Mouse (Mus musculus) urinary bladder, adult 18-20 months (tissue): ENCODE results near the gene Actl7a.

Experiments used
- DNase-seq, 2 experiments: peaks; one replicate each; pipeline ENCODE4 v3.0.0; 2022; ENCODE audit warnings: low spot score in 2 of 2, mixed read lengths in 2 of 2

The Actl7a gene

GRCm38 (mm10) chr4:56743363-56744195 lies at the start of gene Actl7a:
Actl7a (plus strand) TSS chr4:56743413.
- DNase-seq: no peak

GRCm38 (mm10) chr4:56696401-56696800 lies 46.8 kb upstream of the Actl7a start:
- no peak for DNase-seq

- DNase-seq: no peak
Observed at GRCm38 (mm10) chr4:56698671-56699070, 44.5 kb upstream of the Actl7a start.

GRCm38 (mm10) chr4:56702234-56702633 lies 41.0 kb upstream of the Actl7a start:
- no peak for DNase-seq

GRCm38 (mm10) chr4:56713155-56713554 lies 30.1 kb upstream of the Actl7a start:
- DNase-seq: no peak

GRCm38 (mm10) chr4:56716801-56717200 lies 26.4 kb upstream of the Actl7a start:
- DNase-seq: no peak

- DNase-seq: no peak
Observed at GRCm38 (mm10) chr4:56717932-56718331, 25.3 kb upstream of the Actl7a start.

- DNase-seq: no peak
Observed at GRCm38 (mm10) chr4:56718573-56719442, 24.4 kb upstream of the Actl7a start.

GRCm38 (mm10) chr4:56719456-56719855 lies 23.8 kb upstream of the Actl7a start:
- no peak for DNase-seq

GRCm38 (mm10) chr4:56720403-56720802 lies 22.8 kb upstream of the Actl7a start:
- DNase-seq: no peak

- DNase-seq: no peak
Observed at GRCm38 (mm10) chr4:56721469-56721868, 21.7 kb upstream of the Actl7a start.

- DNase-seq: no peak
Observed at GRCm38 (mm10) chr4:56722346-56722745, 20.9 kb upstream of the Actl7a start.

GRCm38 (mm10) chr4:56723237-56723636 lies 20.0 kb upstream of the Actl7a start:
- DNase-seq: no peak

GRCm38 (mm10) chr4:56725839-56726238 lies 17.4 kb upstream of the Actl7a start:
- DNase-seq: no peak

- DNase-seq: no peak
Observed at GRCm38 (mm10) chr4:56740020-56740485, 3.2 kb upstream of the Actl7a start, which contains the start of gene Gm26657. Gm26657 (plus strand) TSS chr4:56740070.

- no peak for DNase-seq
Observed at GRCm38 (mm10) chr4:56740611-56741010, 2.6 kb upstream of the Actl7a start.

GRCm38 (mm10) chr4:56741041-56741493 lies 2.1 kb upstream of the Actl7a start, which contains the start of gene Actl7b:
Actl7b (minus strand) TSS chr4:56741443.
- DNase-seq: no peak

- no peak for DNase-seq
Observed at GRCm38 (mm10) chr4:56742698-56743097, 515 bp upstream of the Actl7a start.

- DNase-seq: no peak
Observed at GRCm38 (mm10) chr4:56746345-56746744, 3.1 kb downstream of the Actl7a start.

- no peak for DNase-seq
Observed at GRCm38 (mm10) chr4:56747456-56747855, 4.2 kb downstream of the Actl7a start.

GRCm38 (mm10) chr4:56756021-56756420 lies 12.8 kb downstream of the Actl7a start:
- DNase-seq: no peak

GRCm38 (mm10) chr4:56756966-56757600 lies 13.9 kb downstream of the Actl7a start:
- no peak for DNase-seq
